Mouse (Mus musculus) liver, postnatal 0 days (tissue): ENCODE measurements at regions not wholly inside any gene's neighbourhood (a gene's known extent, or its start where the extent isn't known, plus 50 kb on each side); places are given as distances from the start of the nearest gene placed in this dataset.

Source experiments
- CTCF ChIP-seq: sonication (generic); IDR thresholded peaks from 2 replicates; pipeline ENCODE4 v1.5.1; 2016; ENCODE audit warnings: antibody characterized with exemption, low read depth
- EP300 ChIP-seq: IDR thresholded peaks from 2 replicates; pipeline ENCODE4 v1.6.1; 2016; ENCODE audit warnings: antibody characterized with exemption, low read depth, mild to moderate bottlenecking

DNA sequence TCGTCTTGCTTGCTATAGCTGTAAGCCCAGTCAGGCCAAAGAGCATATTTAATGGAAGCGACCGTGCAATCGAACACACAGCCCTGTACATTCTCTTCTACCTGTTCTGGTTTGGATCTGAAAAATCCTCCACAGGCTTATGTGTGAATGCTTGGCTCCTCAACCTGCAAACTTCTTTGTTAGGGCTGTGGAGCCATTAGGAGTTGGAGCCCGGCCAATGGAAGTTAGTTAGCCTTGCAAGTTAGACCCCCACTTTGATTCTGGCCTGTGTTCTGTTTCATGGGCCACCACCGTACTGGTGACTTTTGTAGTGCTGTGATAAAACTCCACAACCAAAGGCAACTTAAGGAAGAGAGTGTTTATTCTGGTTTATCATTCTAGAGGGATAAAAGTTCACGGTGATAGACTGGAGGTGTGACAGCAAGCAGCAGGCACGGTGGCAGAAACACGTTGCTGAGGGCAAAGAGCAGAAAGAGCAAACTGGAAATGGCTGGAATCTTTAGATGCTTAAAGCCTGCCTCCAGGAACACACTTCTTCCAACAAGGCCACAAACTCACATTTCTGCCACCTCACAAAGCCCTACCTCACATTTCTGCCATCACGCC is 132.3 kb upstream of the Hes1 start:
- no peak for TF ChIP-seq CTCF
- TF ChIP-seq EP300: no peak
